In the genomic region with DNA sequence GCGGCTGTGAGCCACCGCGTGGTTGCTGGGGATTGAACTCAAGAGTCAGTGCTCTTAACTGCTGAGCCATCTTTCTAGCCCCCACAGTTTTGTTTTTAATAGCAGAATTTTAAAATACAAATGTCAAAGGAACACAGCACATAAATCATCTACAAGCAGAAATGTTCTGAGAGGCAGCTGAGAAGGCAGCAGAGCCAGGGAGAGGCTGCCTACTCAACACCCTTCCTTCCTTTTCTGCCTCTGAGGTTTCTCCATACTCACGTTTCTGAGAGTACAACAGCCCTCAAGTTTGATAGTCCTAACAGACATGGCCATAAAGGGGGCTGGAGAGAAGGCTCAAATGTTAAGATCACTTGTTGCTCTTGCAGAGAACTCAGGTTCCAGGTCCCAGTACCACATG, we compare ENCODE assay signal across 29 mouse cellular contexts.
"Had no signal": no experiment of that assay in that cellular context is flagged by ENCODE, and none has a peak within 500 bp of the region (broad histone marks: within the 10 kb centered on the region; RNA-seq: fewer than 3 reads in every experiment).

No protein-coding gene starts in this region.

- H3K27ac ChIP-seq: gastrocnemius, adult 2 months; heart, embryonic 13.5 days; heart, embryonic 15.5 days; hindbrain, embryonic 10.5 days; hindbrain, embryonic 12.5 days; hindbrain, embryonic 14.5 days; intestine, embryonic 15.5 days; left cerebral cortex, adult 2 months; limb, embryonic 10.5 days; limb, embryonic 12.5 days; liver, embryonic 13.5 days; liver, embryonic 15.5 days had no signal

- ATAC-seq: hindbrain, embryonic 16.5 days; inflammation-experienced regulatory T-cells, adult 6 months; intestine, embryonic 15.5 days; intestine, postnatal 0 days had no signal

- H3K9me3 ChIP-seq: heart, embryonic 13.5 days; heart, embryonic 15.5 days; hindbrain, embryonic 10.5 days; hindbrain, embryonic 12.5 days; intestine, embryonic 15.5 days; limb, embryonic 10.5 days; liver, embryonic 13.5 days; liver, embryonic 15.5 days had no signal

- H3K4me3 ChIP-seq: gastrocnemius, adult 2 months; heart, embryonic 13.5 days; heart, embryonic 15.5 days; hindbrain, embryonic 10.5 days; hindbrain, embryonic 12.5 days; intestine, embryonic 15.5 days; left cerebral cortex, adult 2 months; limb, embryonic 10.5 days; limb, embryonic 12.5 days; liver, embryonic 13.5 days; liver, embryonic 15.5 days had no signal

- H3K36me3 ChIP-seq: intestine, embryonic 15.5 days had no signal

- H3K9ac ChIP-seq: heart, embryonic 13.5 days; heart, embryonic 15.5 days; hindbrain, embryonic 12.5 days; hindbrain, embryonic 14.5 days; intestine, embryonic 15.5 days; limb, embryonic 12.5 days; liver, embryonic 13.5 days; liver, embryonic 15.5 days had no signal

- H3K4me2 ChIP-seq: heart, embryonic 11.5 days; heart, embryonic 13.5 days; heart, embryonic 15.5 days; hindbrain, embryonic 12.5 days; hindbrain, embryonic 14.5 days; intestine, embryonic 15.5 days; limb, embryonic 12.5 days; liver, embryonic 11.5 days; liver, embryonic 13.5 days; liver, embryonic 15.5 days had no signal

- H3K27me3 ChIP-seq: heart, embryonic 13.5 days; heart, embryonic 15.5 days; hindbrain, embryonic 12.5 days; intestine, embryonic 15.5 days; limb, embryonic 12.5 days; liver, embryonic 13.5 days; liver, embryonic 15.5 days had no signal

- DNase-seq: gastrocnemius, adult 2 months; gastrocnemius, postnatal 10 days; gastrocnemius, postnatal 25 days; heart, adult 18-20 months; heart, postnatal 14 days; heart, postnatal 36 days; kidney, adult 18-20 months; kidney, adult 8-10 months; kidney, postnatal 10 days; kidney, postnatal 25 days; kidney, postnatal 4 days; layer of hippocampus, adult 9-11 months; liver; liver, embryonic 13.5 days had no signal
